Mouse (Mus musculus): ENCODE data around the gene Gm10408. TPM values are rescaled to one million over a fixed set of nuclear protein-coding genes. Genes with fewer than 3 reads are reported as not detected.
"Not testable (repeated sequence)": the region's sequence is repeated elsewhere in the genome, so short reads cannot be mapped to it uniquely, and the experiment has no call there.

Gm10408 gene
- not detected in 2 replicates for polyA plus RNA-seq (2016; fragmentation: Nextera tagmentation; extraction: Ambion mirVana)

DNA sequence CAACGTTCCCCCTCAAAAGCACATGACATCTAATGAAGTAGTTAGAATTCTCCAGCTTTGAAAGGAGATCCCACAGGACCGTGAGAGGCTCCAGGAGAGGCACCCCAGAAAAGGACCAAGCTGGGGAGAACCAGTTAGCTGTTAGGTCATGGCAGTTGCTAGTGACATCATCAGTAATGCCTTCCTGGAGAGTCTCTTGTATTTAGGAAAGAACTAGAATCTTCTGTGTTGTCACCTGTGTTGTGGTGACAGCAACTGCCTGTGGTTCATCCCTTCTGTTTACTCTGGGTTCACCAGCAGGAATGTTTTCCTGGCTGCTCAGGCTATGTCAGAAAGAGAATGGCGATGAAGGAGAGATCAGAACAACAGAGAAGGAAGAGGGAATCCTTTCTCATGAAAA, at the start of gene Gm10408:
Gene Gm10408, plus strand, starts transcription at position 301 of the 400 bp plus-strand sequence.
- H3K9me3 ChIP-seq; H3K36me3 ChIP-seq; H3K4me1 ChIP-seq (replicated peaks); H3K27me3 ChIP-seq; H3K4me2 ChIP-seq; H3K9ac ChIP-seq (replicated peaks); H3K4me3 ChIP-seq (replicated peaks); H3K27ac ChIP-seq; ATAC-seq (ENCODE audit: insufficient number of reproducible peaks, insufficient read depth, low FRiP score, low TSS enrichment, low read depth): not testable (repeated sequence)
- no CpG with 5 or more reads among the region's 3 CpGs for WGBS

DNA sequence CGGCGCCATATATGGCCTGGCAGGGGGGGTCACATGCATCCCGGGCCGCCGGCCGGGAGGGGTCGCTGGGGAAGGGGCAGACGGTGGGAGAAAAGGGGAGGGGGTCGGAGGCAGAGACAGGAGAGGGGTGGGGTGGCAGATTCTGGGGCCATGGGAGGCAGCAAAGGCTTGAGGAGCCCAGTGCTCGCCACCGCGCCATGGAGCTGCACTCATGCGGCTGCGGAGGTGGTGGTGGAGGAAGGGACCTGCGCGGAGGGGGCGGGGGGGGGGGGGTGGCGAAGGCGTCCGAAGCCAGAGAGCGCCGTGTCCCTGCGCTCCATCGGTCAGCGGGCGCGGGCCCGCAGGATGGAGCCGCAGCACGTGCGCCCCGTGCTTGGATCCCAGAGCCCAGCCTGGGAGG, 36.9 kb upstream of the Gm10408 start, which contains the start of gene Gm10409:
Gene Gm10409, plus strand, starts transcription at position 301 of the 400 bp plus-strand sequence.
- H3K27me3 ChIP-seq; H3K4me2 ChIP-seq; H3K4me3 ChIP-seq (replicated peaks); H3K4me1 ChIP-seq (replicated peaks); H3K9ac ChIP-seq (replicated peaks); ATAC-seq (ENCODE audit: insufficient number of reproducible peaks, insufficient read depth, low FRiP score, low TSS enrichment, low read depth); H3K27ac ChIP-seq; H3K36me3 ChIP-seq; H3K9me3 ChIP-seq: not testable (repeated sequence)
- WGBS, result no CpG with 5 or more reads among the region's 32 CpGs

DNA sequence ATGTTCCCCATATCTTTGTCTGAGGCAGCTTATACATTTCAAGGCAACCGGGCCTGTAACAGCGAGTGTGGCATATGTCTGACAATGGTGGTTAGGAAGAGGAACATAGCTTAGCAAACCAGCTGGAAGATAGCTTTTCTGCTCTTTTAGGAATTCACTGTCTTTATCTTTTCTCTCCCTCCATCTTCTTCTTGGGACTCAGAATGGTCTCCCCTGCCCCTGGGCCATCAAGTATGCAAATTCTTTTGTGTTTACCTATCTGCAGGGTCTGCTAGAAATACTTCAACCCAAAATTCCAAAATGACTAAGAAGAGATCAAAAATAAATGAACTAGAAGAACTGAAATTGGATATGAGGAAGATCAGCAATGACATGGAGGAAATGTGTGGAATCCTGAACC, 21.4 kb upstream of the Gm10408 start, which contains the start of gene Gm3005:
Gene Gm3005, plus strand, starts transcription at position 301 of the 400 bp plus-strand sequence.
- H3K27ac ChIP-seq; H3K36me3 ChIP-seq; H3K4me2 ChIP-seq; H3K27me3 ChIP-seq; H3K4me1 ChIP-seq (replicated peaks); H3K9me3 ChIP-seq; ATAC-seq (ENCODE audit: insufficient number of reproducible peaks, insufficient read depth, low FRiP score, low TSS enrichment, low read depth); H3K9ac ChIP-seq (replicated peaks); H3K4me3 ChIP-seq (replicated peaks): not testable (repeated sequence)
- WGBS, result no CpG with 5 or more reads among the region's 2 CpGs

Other genes starting within 250 kb of the Gm10408 start
- 5.4 and 6.8 TPM in 2 replicates for gene D830030K20Rik, start 240.9 kb upstream of the Gm10408 start, polyA plus RNA-seq (2016; fragmentation: Nextera tagmentation; extraction: Ambion mirVana)
- not detected in 2 replicates for gene Gm2956, start 116.8 kb upstream of the Gm10408 start, polyA plus RNA-seq (2016; fragmentation: Nextera tagmentation; extraction: Ambion mirVana)
- not detected in 2 replicates for gene Gm10413, start 54.3 kb upstream of the Gm10408 start, polyA plus RNA-seq (2016; fragmentation: Nextera tagmentation; extraction: Ambion mirVana)
- gene Gm10409, start 36.8 kb upstream of the Gm10408 start, polyA plus RNA-seq (2016; fragmentation: Nextera tagmentation; extraction: Ambion mirVana), result 0.97 and 1.4 TPM in 2 replicates
- gene Gm3005, start 21.3 kb upstream of the Gm10408 start, polyA plus RNA-seq (2016; fragmentation: Nextera tagmentation; extraction: Ambion mirVana), result 0.44 and 0.99 TPM in 2 replicates
- gene Gm3012, start 185.1 kb downstream of the Gm10408 start, polyA plus RNA-seq (2016; fragmentation: Nextera tagmentation; extraction: Ambion mirVana), result not detected in 2 replicates
- 0.97 and 1.4 TPM in 2 replicates for gene Gm3020, start 202.7 kb downstream of the Gm10408 start, polyA plus RNA-seq (2016; fragmentation: Nextera tagmentation; extraction: Ambion mirVana)
- not detected in 2 replicates for gene Gm3043, start 239.4 kb downstream of the Gm10408 start, polyA plus RNA-seq (2016; fragmentation: Nextera tagmentation; extraction: Ambion mirVana)